8 mouse cellular contexts compared by ENCODE assay signal in genomic region chr12:110844227-110845130, GRCm38 (mm10). TPM values are rescaled to one million over a fixed set of nuclear protein-coding genes. Genes with fewer than 3 reads are reported as not detected.
A peak's percentile ranks its signal among the peaks of the same experiment; 100 is the strongest.
DNase-seq lines count a peak whose midpoint lies in the region; ATAC-seq and TF ChIP-seq lines count a peak whose summit lies in the region.

No protein-coding gene starts in this region.

- no peaks in the 10 kb centered on the region for H3K36me3 ChIP-seq in erythroblast, embryonic 14.5 days (ENCODE audit: control insufficient read depth)
- no peaks in the 10 kb centered on the region for H3K36me3 ChIP-seq in hindbrain, postnatal 0 days (ENCODE audit: insufficient read depth, low read length)

- H3K9ac ChIP-seq in hindbrain, postnatal 0 days (replicated peaks; ENCODE audit: low read length): peak overlapping the region; percentile 6; the same call in 1 of the 2 replicates

- no peak for TF ChIP-seq POLR2A in lung, adult 2 months (IDR thresholded peaks at IDR 0.05; ENCODE audit: borderline replicate concordance, extremely low read depth, low read depth, low read length)

- H3K9me3 ChIP-seq in erythroblast, embryonic 14.5 days (ENCODE audit: control insufficient read depth, low read length): no peaks in the 10 kb centered on the region
- H3K9me3 ChIP-seq in hindbrain, postnatal 0 days (ENCODE audit: low read length): no peaks in the 10 kb centered on the region

- CTCF ChIA-PET in Patski (lab: Charles Lee): interaction anchor here (1.0 kb wide), 1 partner anchor 142 kb away, joined by 4 read pairs; the partner anchor contains the start of gene Hsp90aa1

- no peak for TF ChIP-seq CTCF in Patski (IDR thresholded peaks at IDR 0.05)
- TF ChIP-seq CTCF in hindbrain, postnatal 0 days (IDR thresholded peaks at IDR 0.05; ENCODE audit: low read depth): no peak; the same call in 1 of the 2 replicates
- TF ChIP-seq CTCF in lung, adult 2 months (IDR thresholded peaks at IDR 0.05; ENCODE audit: insufficient read depth, low read length): no peak

- H3K4me3 ChIP-seq in erythroblast, embryonic 14.5 days (replicated peaks): peak overlapping the region; percentile 74
- H3K4me3 ChIP-seq in hindbrain, postnatal 0 days (ENCODE audit: low read length): peak overlapping the region; percentile 43
- peak overlapping the region; percentile 72 for H3K4me3 ChIP-seq in lung, adult 2 months (replicated peaks; ENCODE audit: extremely low read depth, low read depth, low read length)

- 1% methylated on average over 42 of the region's 42 CpGs for WGBS in hindbrain, postnatal 0 days
- under 1% methylated on average over 42 of the region's 42 CpGs for WGBS in lung, adult 2 months

- POLR2A ChIA-PET in Patski (lab: Charles Lee): interaction anchor here (0.6 to 1.2 kb wide), 2 partner anchors 35 to 108 kb away, joined by 3 to 5 read pairs; no protein-coding TSS in a partner anchor

- no peaks in the 10 kb centered on the region for H3K27me3 ChIP-seq in Patski
- H3K27me3 ChIP-seq in erythroblast, embryonic 14.5 days (ENCODE audit: control insufficient read depth): peaks cover 12% of the 10 kb centered on the region
- H3K27me3 ChIP-seq in hindbrain, postnatal 0 days (ENCODE audit: insufficient read depth, low read length): no peaks in the 10 kb centered on the region

- ATAC-seq in Patski: peak; percentile 9
- ATAC-seq in hindbrain, postnatal 0 days: no peak
- ATAC-seq in neutrophil, adult 5-6 weeks (ENCODE audit: extremely low read depth, insufficient number of reproducible peaks, low FRiP score, poor library complexity, severe bottlenecking): 0 out of 2 replicates have a peak, but pooled peaks have one; percentile 3

- DNase-seq in gastrocnemius, postnatal 10 days: peak; percentile 27
- DNase-seq in gastrocnemius, postnatal 25 days: no peak
- no peak for DNase-seq in Patski (ENCODE audit: low read depth, low spot score)
- DNase-seq in hindbrain, postnatal 0 days (ENCODE audit: low spot score): peak; percentile 26
- DNase-seq in lung, adult 2 months: peak; percentile 53
- no peak for DNase-seq in right cerebral cortex, postnatal 10 days (ENCODE audit: low spot score in 2 of 2)

- H3K4me1 ChIP-seq in erythroblast, embryonic 14.5 days (ENCODE audit: control insufficient read depth): peaks cover 58% of the 10 kb centered on the region
- 0 out of 2 replicates have a peak, but pooled peaks cover 2% of the 10 kb centered on the region for H3K4me1 ChIP-seq in hindbrain, postnatal 0 days (ENCODE audit: insufficient read depth, low read length)
- H3K4me1 ChIP-seq in lung, adult 2 months (ENCODE audit: control insufficient read depth, insufficient read depth, low read length): peaks cover 2% of the 10 kb centered on the region; the same call in 1 of the 2 replicates

- H3K27ac ChIP-seq in hindbrain, postnatal 0 days: peak overlapping the region; percentile 60; the same call in 1 of the 2 replicates

- in situ Hi-C loops in Patski (cut with MboI; ENCODE audit: low pct_unique_long_range_greater_than_20kb): loop anchor here (5.0 to 10.0 kb wide), 5 partner anchors 110 to 427 kb away; partner anchors contain the start of genes 1700001K19Rik, Ppp2r5c and Wdr20

- H3K4me2 ChIP-seq in hindbrain, postnatal 0 days (ENCODE audit: low read depth, low read length): peak overlapping the region; percentile 59

RNA-seq across cellular contexts. Expression of gene Mok, which starts 3.7 kb away (rescaled TPM):
- total RNA-seq in gastrocnemius, postnatal 10 days (2021): under 1 TPM; 0.21 to 0.25 TPM
- total RNA-seq in gastrocnemius, postnatal 25 days (2021): not detected
- polyA plus RNA-seq in Patski (2021): 16.2 TPM
- 0.06 TPM in 1 of 2 replicates, not detected in the other for polyA plus RNA-seq in erythroblast, embryonic 14.5 days (2012)
- total RNA-seq in hindbrain, postnatal 0 days (2014; rRNA removed): 7.4 TPM in 2 replicates
- 11.8 and 14.6 TPM in 2 replicates for polyA plus RNA-seq in hindbrain, postnatal 0 days (2015; fragmentation: Nextera tagmentation; extraction: Ambion mirVana)
- 4.2 and 4.7 TPM in 2 replicates for polyA plus RNA-seq in lung, adult 2 months (2012; rRNA removed)
- 0.25 and 0.70 TPM in 2 replicates for total RNA-seq in neutrophil, adult 5-6 weeks (2017)

RNA-seq across cellular contexts. Expression of gene Zfp839, which starts 5.6 kb away (rescaled TPM):
- 1 to 10 TPM; 5.0 to 6.4 TPM for total RNA-seq in gastrocnemius, postnatal 10 days (2021)
- total RNA-seq in gastrocnemius, postnatal 25 days (2021): 1 to 10 TPM; 5.0 to 5.4 TPM
- polyA plus RNA-seq in Patski (2021): 7.6 TPM
- polyA plus RNA-seq in erythroblast, embryonic 14.5 days (2012): 0.06 and 0.13 TPM in 2 replicates
- total RNA-seq in hindbrain, postnatal 0 days (2014; rRNA removed): 6.5 and 7.0 TPM in 2 replicates
- 2.5 and 2.8 TPM in 2 replicates for polyA plus RNA-seq in hindbrain, postnatal 0 days (2015; fragmentation: Nextera tagmentation; extraction: Ambion mirVana)
- 5.2 and 5.7 TPM in 2 replicates for polyA plus RNA-seq in lung, adult 2 months (2012; rRNA removed)
- total RNA-seq in neutrophil, adult 5-6 weeks (2017): 12.8 and 13.6 TPM in 2 replicates

RNA-seq across cellular contexts. Expression of gene Cinp, which starts 44.5 kb away (rescaled TPM):
- 10 to 100 TPM; 33.0 to 34.6 TPM for total RNA-seq in gastrocnemius, postnatal 10 days (2021)
- total RNA-seq in gastrocnemius, postnatal 25 days (2021): 10 to 100 TPM; 28.4 to 29.1 TPM
- polyA plus RNA-seq in Patski (2021): 33.0 TPM
- polyA plus RNA-seq in erythroblast, embryonic 14.5 days (2012): 1.1 TPM in 2 replicates
- total RNA-seq in hindbrain, postnatal 0 days (2014; rRNA removed): 96.6 and 125 TPM in 2 replicates
- polyA plus RNA-seq in hindbrain, postnatal 0 days (2015; fragmentation: Nextera tagmentation; extraction: Ambion mirVana): 85.1 and 86.3 TPM in 2 replicates
- polyA plus RNA-seq in lung, adult 2 months (2012; rRNA removed): 30.2 and 34.8 TPM in 2 replicates
- 25.8 and 26.6 TPM in 2 replicates for total RNA-seq in neutrophil, adult 5-6 weeks (2017)

RNA-seq across cellular contexts. Expression of gene Tecpr2, which starts 44.6 kb away (rescaled TPM):
- total RNA-seq in gastrocnemius, postnatal 10 days (2021): 1 to 10 TPM; 2.6 to 3.3 TPM
- total RNA-seq in gastrocnemius, postnatal 25 days (2021): 1 to 10 TPM; 1.9 to 3.1 TPM
- 7.4 TPM for polyA plus RNA-seq in Patski (2021)
- 0.13 and 0.16 TPM in 2 replicates for polyA plus RNA-seq in erythroblast, embryonic 14.5 days (2012)
- total RNA-seq in hindbrain, postnatal 0 days (2014; rRNA removed): 23.0 and 24.1 TPM in 2 replicates
- 4.0 and 4.3 TPM in 2 replicates for polyA plus RNA-seq in hindbrain, postnatal 0 days (2015; fragmentation: Nextera tagmentation; extraction: Ambion mirVana)
- polyA plus RNA-seq in lung, adult 2 months (2012; rRNA removed): 5.2 and 5.3 TPM in 2 replicates
- total RNA-seq in neutrophil, adult 5-6 weeks (2017): 3.9 and 4.9 TPM in 2 replicates

Comparison
In these comparisons a context has a peak if more than half of its experiments do, and no peak if none do; other contexts are left out.
1. DNase-seq: peak in gastrocnemius, postnatal 10 days (single experiment), hindbrain, postnatal 0 days (single experiment) and lung, adult 2 months (single experiment); none in gastrocnemius, postnatal 25 days (single experiment), Patski (single experiment) and right cerebral cortex, postnatal 10 days (0 of 2).
2. Peak in every context shown above with its lines, with median percentiles within 50 percentile points of each other: H3K4me3 ChIP-seq.